Mouse (Mus musculus): Measurements from ENCODE around the gene Slc17a1. TPM values are rescaled to one million over a fixed set of nuclear protein-coding genes. Genes with fewer than 3 reads are reported as not detected.

Gene Slc17a1
- polyA plus RNA-seq, 1 experiment from 2014 or later = not detected

- Histone ChIP-seq H3K4me1 (ENCODE audit: insufficient read depth, low read depth, low read length) (no peaks in the 10 kb centered on the region), H3K4me3 (ENCODE audit: low read depth, low read length) (no peak overlapping the region), H3K9me3 (ENCODE audit: low read length) (no peaks in the 10 kb centered on the region), H3K36me3 (ENCODE audit: insufficient read depth, low read length) (no peaks in the 10 kb centered on the region), H3K9ac (replicated peaks; ENCODE audit: low read depth) (no peak overlapping the region), H3K27me3 (replicated peaks; ENCODE audit: insufficient read depth, low read length) (no peaks in the 10 kb centered on the region), H3K27ac (ENCODE audit: low read length) (no peak overlapping the region), H3K4me2 (replicated peaks; ENCODE audit: low read depth, low read length) (no peak overlapping the region)
- no peak for TF ChIP-seq EP300 (IDR thresholded peaks at IDR 0.05)
- TF ChIP-seq CTCF (IDR thresholded peaks at IDR 0.05) = no peak
- ATAC-seq (no peak), DNase-seq (ENCODE audit: low spot score) (no peak)
- 87% methylated on average over 5 of the region's 5 CpGs for WGBS
These were observed 30.9 kb upstream of the Slc17a1 start for GRCm38 (mm10) chr13:23836630-23837029.

GRCm38 (mm10) chr13:23839308-23839707 lies 28.2 kb upstream of the Slc17a1 start, which contains the start of gene Slc17a3:
Slc17a3 (plus strand) TSS chr13:23839434.
- H3K4me2 ChIP-seq (replicated peaks; ENCODE audit: low read depth, low read length) = no peak within 1 kb of the TSS
- WGBS = 62% methylated on average over 2 of the region's 2 CpGs
- no peak within 1 kb of the TSS for H3K4me3 ChIP-seq (ENCODE audit: low read depth, low read length)
- no peak for ATAC-seq
- H3K27me3 ChIP-seq (replicated peaks; ENCODE audit: insufficient read depth, low read length) = no peaks in the 10 kb centered on the region
- TF ChIP-seq CTCF (IDR thresholded peaks at IDR 0.05) (no peak), EP300 (IDR thresholded peaks at IDR 0.05) (no peak)
- no peak within 1 kb of the TSS for H3K27ac ChIP-seq (ENCODE audit: low read length)
- no peaks in the 10 kb centered on the region for H3K9me3 ChIP-seq (ENCODE audit: low read length)
- H3K36me3 ChIP-seq (ENCODE audit: insufficient read depth, low read length) = no peaks in the 10 kb centered on the region
- no peaks in the 10 kb centered on the region for H3K4me1 ChIP-seq (ENCODE audit: insufficient read depth, low read depth, low read length)
- no peak for DNase-seq (ENCODE audit: low spot score)
- H3K9ac ChIP-seq (replicated peaks; ENCODE audit: low read depth) = no peak within 1 kb of the TSS

- Histone ChIP-seq H3K9me3 (ENCODE audit: low read length) (no peaks in the 10 kb centered on the region), H3K27me3 (replicated peaks; ENCODE audit: insufficient read depth, low read length) (no peaks in the 10 kb centered on the region), H3K36me3 (ENCODE audit: insufficient read depth, low read length) (no peaks in the 10 kb centered on the region), H3K4me3 (ENCODE audit: low read depth, low read length) (no peak overlapping the region), H3K27ac (ENCODE audit: low read length) (no peak overlapping the region), H3K4me1 (ENCODE audit: insufficient read depth, low read depth, low read length) (no peaks in the 10 kb centered on the region), H3K9ac (replicated peaks; ENCODE audit: low read depth) (no peak overlapping the region), H3K4me2 (replicated peaks; ENCODE audit: low read depth, low read length) (no peak overlapping the region)
- no peak for ATAC-seq
- TF ChIP-seq EP300 (IDR thresholded peaks at IDR 0.05) (no peak), CTCF (IDR thresholded peaks at IDR 0.05) (no peak)
- WGBS = 84% methylated on average over 4 of the region's 4 CpGs
- no peak for DNase-seq (ENCODE audit: low spot score)
These were observed 21.7 kb upstream of the Slc17a1 start for GRCm38 (mm10) chr13:23845851-23846250.

GRCm38 (mm10) chr13:23849299-23849698 lies 18.3 kb upstream of the Slc17a1 start:
- 67% methylated on average over 2 of the region's 2 CpGs for WGBS
- Histone ChIP-seq H3K9ac (replicated peaks; ENCODE audit: low read depth) (no peak overlapping the region), H3K9me3 (ENCODE audit: low read length) (no peaks in the 10 kb centered on the region), H3K4me1 (ENCODE audit: insufficient read depth, low read depth, low read length) (no peaks in the 10 kb centered on the region), H3K4me2 (replicated peaks; ENCODE audit: low read depth, low read length) (no peak overlapping the region), H3K4me3 (ENCODE audit: low read depth, low read length) (no peak overlapping the region), H3K27me3 (replicated peaks; ENCODE audit: insufficient read depth, low read length) (no peaks in the 10 kb centered on the region), H3K27ac (ENCODE audit: low read length) (no peak overlapping the region), H3K36me3 (ENCODE audit: insufficient read depth, low read length) (no peaks in the 10 kb centered on the region)
- DNase-seq (ENCODE audit: low spot score) (no peak), ATAC-seq (no peak)
- TF ChIP-seq EP300 (IDR thresholded peaks at IDR 0.05) = no peak

- Histone ChIP-seq H3K27ac (ENCODE audit: low read length) (no peak overlapping the region), H3K4me1 (ENCODE audit: insufficient read depth, low read depth, low read length) (no peaks in the 10 kb centered on the region), H3K36me3 (ENCODE audit: insufficient read depth, low read length) (no peaks in the 10 kb centered on the region), H3K4me3 (ENCODE audit: low read depth, low read length) (no peak overlapping the region), H3K4me2 (replicated peaks; ENCODE audit: low read depth, low read length) (no peak overlapping the region), H3K9ac (replicated peaks; ENCODE audit: low read depth) (no peak overlapping the region), H3K27me3 (replicated peaks; ENCODE audit: insufficient read depth, low read length) (no peaks in the 10 kb centered on the region), H3K9me3 (ENCODE audit: low read length) (no peaks in the 10 kb centered on the region)
- ATAC-seq = no peak
- WGBS = 51% methylated on average over 3 of the region's 3 CpGs
- DNase-seq (ENCODE audit: low spot score) = no peak
- TF ChIP-seq EP300 (IDR thresholded peaks at IDR 0.05) (no peak), CTCF (IDR thresholded peaks at IDR 0.05) (no peak)
These were observed 11.1 kb upstream of the Slc17a1 start for GRCm38 (mm10) chr13:23856401-23856800.

- H3K9ac ChIP-seq (replicated peaks; ENCODE audit: low read depth) = no peak overlapping the region
- no peak for ATAC-seq
- no peaks in the 10 kb centered on the region for H3K9me3 ChIP-seq (ENCODE audit: low read length)
- H3K4me1 ChIP-seq (ENCODE audit: insufficient read depth, low read depth, low read length) = peaks cover 5% of the 10 kb centered on the region; the same call in 1 of the 2 replicates
- H3K36me3 ChIP-seq (ENCODE audit: insufficient read depth, low read length) = no peaks in the 10 kb centered on the region
- H3K27ac ChIP-seq (ENCODE audit: low read length) = no peak overlapping the region
- H3K27me3 ChIP-seq (replicated peaks; ENCODE audit: insufficient read depth, low read length) = no peaks in the 10 kb centered on the region
- no peak overlapping the region for H3K4me2 ChIP-seq (replicated peaks; ENCODE audit: low read depth, low read length)
- TF ChIP-seq CTCF (IDR thresholded peaks at IDR 0.05) = no peak
- H3K4me3 ChIP-seq (ENCODE audit: low read depth, low read length) = no peak overlapping the region
- no peak for DNase-seq (ENCODE audit: low spot score)
These were observed 5.7 kb upstream of the Slc17a1 start for GRCm38 (mm10) chr13:23861815-23862214.

- H3K4me2 ChIP-seq (replicated peaks; ENCODE audit: low read depth, low read length) = no peak overlapping the region
- TF ChIP-seq CTCF (IDR thresholded peaks at IDR 0.05) = no peak
- no peak for TF ChIP-seq EP300 (IDR thresholded peaks at IDR 0.05)
- no peaks in the 10 kb centered on the region for H3K27me3 ChIP-seq (replicated peaks; ENCODE audit: insufficient read depth, low read length)
- no peak overlapping the region for H3K27ac ChIP-seq (ENCODE audit: low read length)
- peak; percentile 9 for DNase-seq (ENCODE audit: low spot score)
- peaks cover 5% of the 10 kb centered on the region; the same call in 1 of the 2 replicates for H3K4me1 ChIP-seq (ENCODE audit: insufficient read depth, low read depth, low read length)
- no peaks in the 10 kb centered on the region for H3K9me3 ChIP-seq (ENCODE audit: low read length)
- ATAC-seq = no peak
- no peak overlapping the region for H3K4me3 ChIP-seq (ENCODE audit: low read depth, low read length)
- no peak overlapping the region for H3K9ac ChIP-seq (replicated peaks; ENCODE audit: low read depth)
- H3K36me3 ChIP-seq (ENCODE audit: insufficient read depth, low read length) = no peaks in the 10 kb centered on the region
- WGBS = 32% methylated on average over 9 of the region's 9 CpGs
These were observed 2.8 kb upstream of the Slc17a1 start for GRCm38 (mm10) chr13:23864711-23865110.
